Mouse (Mus musculus) midbrain, embryonic 15.5 days (tissue): ENCODE measurements around the gene Crb2. TPM values are rescaled to one million over a fixed set of nuclear protein-coding genes. Genes with fewer than 3 reads are reported as not detected.

Source experiments
- ATAC-seq: fragments of 200-750 bp; cut with Nextera tagmentation; replicated peaks from 2 replicates; pipeline ENCODE4 v1.8.0; 2017; ENCODE audit warnings: moderate TSS enrichment
- H3K27ac ChIP-seq: fragments of 300-500 bp; sonication (generic); 2 replicates; pipeline ENCODE4 v1.5.1; 2015; ENCODE audit warnings: mild to moderate bottlenecking, inconsistent platforms
- H3K27me3 ChIP-seq: fragments of 300-500 bp; sonication (generic); replicated peaks from 2 replicates; pipeline ENCODE4 v1.6.1; 2015; ENCODE audit warnings: inconsistent platforms
- H3K36me3 ChIP-seq: fragments of 300-500 bp; sonication (generic); replicated peaks from 2 replicates; pipeline ENCODE4 v1.6.1; 2015; ENCODE audit warnings: inconsistent platforms
- H3K4me1 ChIP-seq: fragments of 300-500 bp; sonication (generic); 2 replicates; pipeline ENCODE4 v1.6.1; 2015; ENCODE audit warnings: inconsistent platforms
- H3K4me2 ChIP-seq: fragments of 300-500 bp; sonication (generic); 2 replicates; pipeline ENCODE4 v1.6.1; 2015; ENCODE audit warnings: inconsistent platforms, mild to moderate bottlenecking, moderate library complexity
- H3K4me3 ChIP-seq: fragments of 300-500 bp; sonication (generic); 2 replicates; pipeline ENCODE4 v1.5.1; 2015; ENCODE audit warnings: mild to moderate bottlenecking, inconsistent platforms
- H3K9ac ChIP-seq: fragments of 300-500 bp; sonication (generic); 2 replicates; pipeline ENCODE4 v1.6.1; 2015; ENCODE audit warnings: mild to moderate bottlenecking, inconsistent platforms
- H3K9me3 ChIP-seq: fragments of 300-500 bp; sonication (generic); 2 replicates; pipeline ENCODE4 v1.6.1; 2016; ENCODE audit warnings: inconsistent platforms
- WGBS: fragments of 180-500 bp; shearing (Covaris S2); methylation state at CpG from one replicate; pipeline ENCODE4 v1.1.7; 2015; ENCODE audit warnings: mixed read lengths; 5-methylcytosine and 5-hydroxymethylcytosine counted together
- polyA plus RNA-seq: library from polyadenylated mRNA; unstranded; fragments of >200 nt; fragmentation: Nextera tagmentation; extraction: Ambion mirVana; gene quantifications from 2 replicates; pipeline ENCODE4 v1.2.1, GENCODE M21; 2015

The Crb2 gene
- polyA plus RNA-seq, 1 experiment from 2014 or later: 5.6 TPM

DNA sequence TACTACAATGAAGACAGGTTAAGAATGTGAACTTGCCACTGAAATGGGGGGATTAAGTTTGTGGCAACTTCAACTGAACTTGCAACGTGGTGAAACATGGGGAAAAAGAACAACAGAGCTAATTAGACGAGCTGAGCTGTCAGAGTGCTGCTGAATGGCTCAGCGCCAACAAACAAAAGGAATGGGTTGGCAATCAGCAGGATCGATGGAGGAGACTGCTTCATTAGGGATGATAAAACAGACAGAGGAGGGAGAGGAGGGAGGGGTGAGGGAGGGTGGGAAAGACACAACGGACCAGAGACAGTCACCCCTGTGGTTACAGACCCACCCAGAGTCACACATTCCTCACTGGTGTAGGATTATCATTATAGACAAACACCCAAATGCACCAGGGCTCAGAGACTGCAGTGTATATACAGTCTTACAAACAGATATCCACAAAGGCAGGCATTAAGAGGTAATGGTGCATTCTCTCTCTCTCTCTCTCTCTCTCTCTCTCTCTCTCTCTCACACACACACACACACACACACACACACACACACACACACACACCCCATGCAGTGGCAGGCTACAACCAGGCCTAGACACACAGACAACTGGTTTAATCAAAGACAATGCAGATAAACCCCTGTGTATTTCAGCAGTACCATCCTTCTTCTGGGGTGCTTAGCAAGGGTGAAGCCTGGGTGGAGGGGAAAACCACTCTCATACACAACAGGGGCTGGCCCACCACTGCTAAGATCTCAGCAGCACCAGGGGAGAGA is 42.9 kb downstream of the Crb2 start:
- H3K4me1 ChIP-seq: peaks cover 35% of the 10 kb centered on the region
- no peak overlapping the region for H3K9ac ChIP-seq
- 10% methylated on average over 5 of the region's 5 CpGs for WGBS
- H3K27me3 ChIP-seq: no peaks in the 10 kb centered on the region
- peak overlapping the region; percentile 77 for H3K27ac ChIP-seq
- H3K4me2 ChIP-seq: no peak overlapping the region; the same call in 1 of the 2 replicates
- no peak overlapping the region for H3K4me3 ChIP-seq
- no peaks in the 10 kb centered on the region for H3K36me3 ChIP-seq
- no peaks in the 10 kb centered on the region for H3K9me3 ChIP-seq
- ATAC-seq: peak; percentile 51

DNA sequence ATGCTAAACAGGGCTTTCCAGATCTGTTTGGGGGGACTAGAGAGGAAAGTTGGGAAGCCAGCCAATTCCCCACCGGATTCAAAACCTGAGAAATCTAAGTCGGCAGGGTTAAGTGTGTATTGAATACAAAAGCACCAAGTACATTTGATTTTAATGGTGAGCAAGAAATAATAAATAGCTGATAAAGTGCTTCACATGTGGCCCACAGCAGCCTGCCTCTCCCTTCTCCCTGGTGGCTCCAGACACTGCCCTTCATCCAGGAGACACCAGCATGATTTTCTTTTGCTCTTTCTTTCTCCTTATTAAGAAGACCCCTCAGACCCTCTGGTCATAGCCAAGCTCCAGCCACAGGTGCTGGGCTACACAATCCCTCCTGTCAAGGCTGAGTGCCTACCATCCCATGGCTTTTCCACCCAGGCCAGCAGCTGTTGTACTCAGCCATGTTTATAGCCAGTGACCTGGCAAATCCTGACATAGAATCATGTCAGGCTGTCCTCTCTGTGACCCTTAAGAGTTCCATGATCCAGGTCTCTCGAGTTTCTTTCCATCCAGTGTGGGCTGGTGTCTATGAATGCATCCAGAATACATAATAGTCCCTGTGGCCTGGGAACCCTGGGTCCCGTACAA is 43.6 kb downstream of the Crb2 start:
- Histone ChIP-seq H3K4me2 (no peak overlapping the region; the same call in 1 of the 2 replicates), H3K4me1 (peaks cover 35% of the 10 kb centered on the region), H3K9me3 (no peaks in the 10 kb centered on the region), H3K4me3 (no peak overlapping the region), H3K9ac (no peak overlapping the region), H3K27ac (peak overlapping the region; percentile 77), H3K36me3 (no peaks in the 10 kb centered on the region), H3K27me3 (no peaks in the 10 kb centered on the region)
- WGBS: 39% methylated on average over 4 of the region's 4 CpGs
- ATAC-seq: no peak

DNA sequence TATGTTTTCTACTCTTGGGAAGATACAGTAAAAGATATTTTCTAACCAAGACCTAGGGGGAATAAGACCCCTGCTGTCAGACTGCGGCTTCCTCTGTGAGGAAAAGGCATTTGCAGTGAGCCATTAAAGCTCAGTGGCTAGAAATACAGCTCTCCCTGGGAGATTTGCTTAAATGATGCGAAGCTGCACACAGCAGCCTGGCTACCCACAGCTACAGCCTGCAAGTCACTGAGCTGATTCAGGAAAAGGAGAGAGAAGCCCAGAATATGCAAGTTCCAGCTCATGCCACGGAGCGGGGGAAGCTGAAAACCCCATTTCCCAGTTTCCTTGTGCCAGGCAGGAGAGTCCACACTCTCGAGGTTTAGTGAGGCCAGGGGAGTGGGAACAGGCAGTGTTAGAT is 46.1 kb downstream of the Crb2 start:
- H3K4me3 ChIP-seq: no peak overlapping the region
- H3K36me3 ChIP-seq: no peaks in the 10 kb centered on the region
- ATAC-seq: no peak
- H3K9ac ChIP-seq: no peak overlapping the region
- H3K4me1 ChIP-seq: peaks cover 35% of the 10 kb centered on the region
- 45% methylated on average over 5 of the region's 5 CpGs for WGBS
- H3K4me2 ChIP-seq: no peak overlapping the region
- no peaks in the 10 kb centered on the region for H3K9me3 ChIP-seq
- no peaks in the 10 kb centered on the region for H3K27me3 ChIP-seq
- H3K27ac ChIP-seq: 0 out of 2 replicates have a peak overlapping the region, but pooled peaks have one; percentile 20

DNA sequence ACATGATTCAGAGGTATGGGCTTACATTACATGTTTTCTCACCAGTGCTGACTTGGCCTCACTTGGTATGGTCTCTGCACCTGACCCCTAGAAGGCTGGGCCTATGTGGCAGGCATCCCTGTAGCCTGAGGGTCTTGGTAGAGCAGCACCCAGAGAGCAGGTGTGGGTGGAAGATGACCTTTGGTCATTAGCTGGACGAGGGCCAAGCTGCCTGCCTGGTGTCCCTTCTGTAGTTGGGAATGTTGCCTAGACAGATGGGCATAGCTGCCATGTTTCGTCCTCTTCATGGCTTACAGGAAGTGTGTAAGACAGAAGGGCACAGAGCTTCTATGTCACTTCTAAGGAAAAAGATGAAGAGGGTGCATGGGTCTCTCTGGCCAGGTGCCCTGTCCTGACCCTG is 47.8 kb downstream of the Crb2 start:
- H3K36me3 ChIP-seq: no peaks in the 10 kb centered on the region
- H3K9ac ChIP-seq: no peak overlapping the region
- no peak overlapping the region for H3K4me3 ChIP-seq
- H3K27ac ChIP-seq: no peak overlapping the region
- no peak for ATAC-seq
- peaks cover 26% of the 10 kb centered on the region for H3K4me1 ChIP-seq
- WGBS: 79% methylated on average over 2 of the region's 2 CpGs
- no peaks in the 10 kb centered on the region for H3K27me3 ChIP-seq
- no peak overlapping the region for H3K4me2 ChIP-seq
- no peaks in the 10 kb centered on the region for H3K9me3 ChIP-seq

DNA sequence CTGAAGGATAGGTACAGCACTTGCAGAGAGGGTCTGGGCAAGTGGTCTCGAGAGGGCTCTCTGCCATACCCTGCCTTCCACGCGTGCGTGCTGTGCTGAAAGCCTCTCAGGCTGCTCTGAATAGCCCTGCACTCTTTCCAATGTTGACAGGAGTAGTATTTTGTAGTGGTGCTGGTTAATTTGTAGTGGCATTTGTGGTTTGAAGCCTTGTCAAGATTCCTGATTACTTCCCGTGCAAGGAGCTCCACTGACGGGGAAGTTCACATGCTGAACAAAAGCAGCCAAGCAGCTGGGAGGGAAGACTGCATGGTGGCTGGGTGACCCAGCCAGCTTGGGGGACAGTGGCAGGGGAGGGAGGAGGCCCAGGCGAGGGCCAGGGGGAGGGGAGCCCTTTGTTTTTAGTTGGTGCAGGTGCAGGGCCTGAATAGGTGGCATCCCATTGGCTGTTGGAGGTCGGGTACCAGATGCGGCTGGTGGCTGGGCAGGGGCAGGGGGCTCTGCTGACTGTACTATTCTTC is 53.8 kb downstream of the Crb2 start:
- Histone ChIP-seq H3K4me1 (peaks cover 40% of the 10 kb centered on the region), H3K27ac (peak overlapping the region; percentile 46; the same call in 1 of the 2 replicates), H3K4me2 (no peak overlapping the region), H3K9me3 (no peaks in the 10 kb centered on the region), H3K4me3 (no peak overlapping the region), H3K27me3 (no peaks in the 10 kb centered on the region), H3K36me3 (no peaks in the 10 kb centered on the region), H3K9ac (no peak overlapping the region)
- WGBS: 18% methylated on average over 9 of the region's 9 CpGs
- peak; percentile 65 for ATAC-seq

DNA sequence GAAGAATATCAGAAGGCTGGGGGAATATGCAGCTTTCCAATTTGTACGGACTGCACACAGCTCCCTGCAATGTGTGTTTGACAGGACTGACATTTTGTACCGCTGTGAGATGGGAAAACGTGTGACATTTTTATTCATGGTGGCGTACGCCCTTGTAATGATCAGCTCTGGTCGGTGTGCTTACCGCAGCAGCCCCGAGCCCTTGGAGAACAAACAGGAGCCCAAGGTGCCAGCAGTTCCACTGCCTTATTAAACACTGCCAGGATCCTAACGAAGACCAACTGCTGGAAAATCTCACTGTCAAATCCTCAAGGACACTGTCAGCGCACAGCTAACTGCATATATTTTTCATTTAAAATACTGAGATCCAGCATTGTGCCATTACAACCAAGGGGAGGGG is 56.2 kb downstream of the Crb2 start:
- 42% methylated on average over 10 of the region's 10 CpGs for WGBS
- H3K4me1 ChIP-seq: peaks cover 40% of the 10 kb centered on the region
- H3K9ac ChIP-seq: no peak overlapping the region
- no peak overlapping the region for H3K4me2 ChIP-seq
- H3K4me3 ChIP-seq: no peak overlapping the region
- no peaks in the 10 kb centered on the region for H3K27me3 ChIP-seq
- ATAC-seq: peak; percentile 50
- H3K36me3 ChIP-seq: no peaks in the 10 kb centered on the region
- H3K9me3 ChIP-seq: no peaks in the 10 kb centered on the region
- peak overlapping the region; percentile 58 for H3K27ac ChIP-seq

DNA sequence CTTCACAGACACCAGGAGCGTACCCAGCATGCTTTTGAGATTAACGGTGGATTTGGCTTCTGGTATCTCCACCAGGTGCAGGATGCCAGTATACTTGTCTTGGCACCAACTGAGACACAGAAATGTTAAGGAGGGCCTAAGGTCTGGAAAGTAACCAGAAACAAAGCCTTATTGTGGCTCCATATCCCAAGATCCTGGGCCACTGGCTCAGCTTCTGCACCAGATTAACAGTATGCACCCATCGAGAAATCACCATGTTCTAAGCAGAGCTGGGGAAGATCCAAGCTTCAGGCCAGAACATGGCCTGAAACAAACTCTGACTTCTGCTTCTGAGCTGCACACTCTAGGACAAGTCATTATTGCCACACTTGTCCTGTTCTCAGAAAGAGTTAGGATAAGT is 60.9 kb downstream of the Crb2 start:
- WGBS: 97% methylated on average over 3 of the region's 3 CpGs
- H3K4me1 ChIP-seq: peaks cover 13% of the 10 kb centered on the region
- no peaks in the 10 kb centered on the region for H3K36me3 ChIP-seq
- no peaks in the 10 kb centered on the region for H3K9me3 ChIP-seq
- H3K27me3 ChIP-seq: no peaks in the 10 kb centered on the region
- no peak overlapping the region for H3K27ac ChIP-seq
- H3K9ac ChIP-seq: no peak overlapping the region
- no peak overlapping the region for H3K4me3 ChIP-seq
- no peak overlapping the region for H3K4me2 ChIP-seq
- no peak for ATAC-seq

DNA sequence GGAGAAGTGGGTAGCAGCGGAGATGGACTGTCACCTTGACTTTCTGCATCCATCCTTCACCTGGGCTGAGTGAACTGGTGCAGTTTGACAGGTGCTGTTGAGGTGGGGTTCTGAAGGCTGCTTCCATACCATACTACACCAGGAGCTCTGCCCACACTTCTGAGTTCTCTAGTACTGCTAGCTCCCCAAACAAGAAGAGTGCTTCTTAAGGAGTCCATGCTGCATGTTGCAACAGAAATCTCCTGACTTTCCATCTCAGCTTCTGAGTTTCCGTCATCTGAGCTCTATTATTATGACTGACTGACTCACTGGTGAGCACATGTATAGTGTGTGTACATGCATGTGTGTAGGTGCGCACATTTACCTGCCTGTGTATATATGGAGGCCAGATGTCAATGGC is 61.5 kb downstream of the Crb2 start:
- no peak for ATAC-seq
- H3K9ac ChIP-seq: no peak overlapping the region
- WGBS: over 99% methylated on average over 3 of the region's 3 CpGs

DNA sequence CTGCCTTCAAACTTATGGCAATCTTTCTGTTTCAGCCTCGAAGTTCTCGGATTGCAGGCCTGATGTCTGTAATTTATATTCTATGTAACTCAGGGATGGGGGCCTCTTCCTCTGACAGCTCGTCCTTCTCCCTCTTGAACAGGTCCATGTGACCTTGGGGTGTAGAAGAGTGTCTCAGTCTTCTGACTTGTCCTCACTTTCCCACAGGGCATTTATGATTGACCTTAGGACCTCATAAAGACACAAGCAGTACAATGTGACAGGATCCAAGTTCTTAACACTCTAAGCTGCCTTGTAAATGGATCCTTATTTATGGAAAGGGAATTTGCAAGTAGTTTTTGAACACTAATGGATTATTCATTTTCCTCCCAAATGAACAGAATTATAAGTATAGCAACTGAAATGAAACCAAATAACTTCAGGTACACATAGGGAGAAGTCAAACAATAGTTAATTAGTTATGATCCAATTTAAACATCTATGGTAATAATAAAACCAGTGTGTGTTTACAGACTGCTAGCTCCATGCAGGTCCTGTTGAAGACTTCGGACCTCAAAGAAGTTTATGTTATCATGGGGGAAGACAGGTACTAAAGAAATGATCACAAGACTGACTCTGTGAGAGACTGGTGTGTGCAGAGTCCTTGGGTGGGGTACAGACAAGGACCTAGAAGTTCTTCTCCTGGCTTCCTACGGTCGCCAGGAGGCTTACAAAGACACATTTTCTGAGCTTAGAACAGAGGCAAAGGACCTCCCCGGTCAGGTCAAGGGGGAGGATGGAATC is 62.3 kb downstream of the Crb2 start:
- Histone ChIP-seq H3K4me1 (peaks cover 16% of the 10 kb centered on the region), H3K27me3 (no peaks in the 10 kb centered on the region), H3K4me3 (no peak overlapping the region), H3K27ac (no peak overlapping the region), H3K36me3 (no peaks in the 10 kb centered on the region), H3K4me2 (no peak overlapping the region), H3K9me3 (no peaks in the 10 kb centered on the region), H3K9ac (no peak overlapping the region)
- no peak for ATAC-seq
- WGBS: 88% methylated on average over 7 of the region's 7 CpGs

More for the DNA sequence above, 61.5 kb downstream of the Crb2 start:
- Histone ChIP-seq H3K27me3 (no peaks in the 10 kb centered on the region), H3K4me2 (no peak overlapping the region), H3K9me3 (no peaks in the 10 kb centered on the region), H3K4me3 (no peak overlapping the region), H3K27ac (no peak overlapping the region), H3K4me1 (peaks cover 13% of the 10 kb centered on the region), H3K36me3 (no peaks in the 10 kb centered on the region)

DNA sequence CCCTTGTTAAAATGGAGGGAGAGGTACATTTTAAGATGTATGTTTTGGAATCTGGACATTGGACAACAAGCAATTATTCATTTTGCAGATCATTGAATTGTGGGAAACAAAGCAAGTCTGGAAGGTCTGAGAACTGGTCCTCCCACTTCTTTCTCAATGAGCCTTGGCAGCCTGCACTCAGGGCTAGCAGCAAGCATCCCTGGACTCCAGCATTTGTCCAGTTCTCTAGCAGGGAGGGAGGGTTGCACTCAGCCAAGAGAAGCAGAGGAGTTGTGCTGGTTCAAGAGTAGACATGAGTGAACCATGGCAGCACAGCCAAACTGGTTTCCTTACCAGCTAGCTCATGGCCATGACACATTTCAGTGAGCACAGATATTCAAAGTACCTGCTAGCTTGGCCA is 63.9 kb downstream of the Crb2 start:
- H3K9me3 ChIP-seq: no peaks in the 10 kb centered on the region
- no peak overlapping the region for H3K4me3 ChIP-seq
- no peak for ATAC-seq
- H3K27ac ChIP-seq: no peak overlapping the region
- H3K9ac ChIP-seq: no peak overlapping the region
- no peak overlapping the region for H3K4me2 ChIP-seq
- H3K36me3 ChIP-seq: no peaks in the 10 kb centered on the region
- peaks cover 16% of the 10 kb centered on the region for H3K4me1 ChIP-seq
- H3K27me3 ChIP-seq: no peaks in the 10 kb centered on the region

DNA sequence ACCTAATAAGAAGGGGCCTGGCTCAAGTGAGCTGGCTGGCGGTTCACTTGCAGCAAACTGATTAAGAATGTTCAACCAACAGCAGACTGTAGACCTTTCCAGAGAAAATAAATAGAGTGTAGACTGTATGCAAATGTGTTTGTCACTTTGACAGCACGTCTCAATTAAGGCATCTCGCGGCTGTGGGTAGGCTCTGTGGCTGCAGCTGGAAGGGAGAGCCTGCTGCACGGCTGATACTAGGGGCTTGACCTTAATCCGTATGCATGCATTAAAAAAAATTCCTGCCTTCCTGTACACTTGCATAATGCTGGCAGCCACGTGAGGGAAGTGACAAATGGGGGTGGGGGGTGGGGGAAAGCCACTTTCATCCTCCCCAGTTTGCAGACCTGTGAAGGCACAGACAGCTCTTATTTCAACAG is 66.1 kb downstream of the Crb2 start:
- no peak overlapping the region for H3K4me3 ChIP-seq

DNA sequence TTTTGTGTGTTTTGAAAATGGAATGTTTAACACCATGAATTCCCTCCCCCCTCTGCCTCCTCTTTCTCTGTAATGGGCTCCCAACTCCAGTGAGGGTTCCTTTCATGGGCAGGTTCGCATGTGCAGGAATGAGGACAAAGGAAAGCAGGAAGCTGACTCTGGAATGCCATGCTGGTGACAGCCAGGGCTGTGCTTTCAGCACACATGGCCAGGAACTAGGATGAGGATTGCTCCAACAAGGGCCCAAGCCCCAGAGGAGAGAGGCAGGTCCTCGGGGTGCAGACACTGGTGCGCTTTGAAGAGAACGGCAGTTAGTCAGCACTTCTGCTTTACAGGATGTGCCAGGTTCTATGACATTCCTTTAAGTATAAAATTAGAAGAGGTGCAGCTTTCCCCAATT is 66.7 kb downstream of the Crb2 start:
- no peak overlapping the region for H3K4me2 ChIP-seq
- 16% methylated on average over 4 of the region's 4 CpGs for WGBS
- H3K27me3 ChIP-seq: no peaks in the 10 kb centered on the region
- H3K4me1 ChIP-seq: peaks cover 16% of the 10 kb centered on the region
- peak overlapping the region; percentile 27; the same call in 1 of the 2 replicates for H3K9ac ChIP-seq
- no peaks in the 10 kb centered on the region for H3K9me3 ChIP-seq
- H3K4me3 ChIP-seq: no peak overlapping the region
- peak overlapping the region; percentile 76 for H3K27ac ChIP-seq
- ATAC-seq: peak; percentile 76
- H3K36me3 ChIP-seq: no peaks in the 10 kb centered on the region

More for the DNA sequence above, 66.1 kb downstream of the Crb2 start:
- Histone ChIP-seq H3K36me3 (no peaks in the 10 kb centered on the region), H3K9ac (no peak overlapping the region), H3K27ac (peak overlapping the region; percentile 76), H3K4me2 (no peak overlapping the region), H3K4me1 (peaks cover 16% of the 10 kb centered on the region), H3K27me3 (no peaks in the 10 kb centered on the region), H3K9me3 (no peaks in the 10 kb centered on the region)
- 6% methylated on average over 7 of the region's 7 CpGs for WGBS
- peak; percentile 92 for ATAC-seq
